Mouse (Mus musculus) heart, embryonic 10.5 days (tissue): ENCODE measurements around the gene I830077J02Rik. TPM values are rescaled to one million over a fixed set of nuclear protein-coding genes. Genes with fewer than 3 reads are reported as not detected.

ENCODE experiments used
- DNase-seq: peaks from one replicate; pipeline ENCODE4 v3.0.0-alpha.2; 2017; ENCODE audit warnings: low spot score
- H3K27ac ChIP-seq: fragments of 300-500 bp; sonication (generic); 2 replicates; pipeline ENCODE4 v1.5.1; 2016; ENCODE audit warnings: mild to moderate bottlenecking
- H3K27me3 ChIP-seq: fragments of 300-500 bp; sonication (generic); 2 replicates; pipeline ENCODE4 v1.6.1; 2016; ENCODE audit warnings: mild to moderate bottlenecking; ENCODE audit not compliant: poor library complexity, insufficient read depth, severe bottlenecking
- H3K36me3 ChIP-seq: fragments of 300-500 bp; sonication (generic); 2 replicates; pipeline ENCODE4 v1.6.1; 2016; ENCODE audit warnings: mild to moderate bottlenecking, moderate library complexity
- H3K4me1 ChIP-seq: fragments of 300-500 bp; sonication (generic); 2 replicates; pipeline ENCODE4 v1.6.1; 2016; ENCODE audit warnings: mild to moderate bottlenecking
- H3K4me3 ChIP-seq: fragments of 300-500 bp; sonication (generic); 2 replicates; pipeline ENCODE4 v1.5.1; 2016; ENCODE audit warnings: mild to moderate bottlenecking, moderate library complexity
- H3K9me3 ChIP-seq: fragments of 300-500 bp; sonication (generic); 2 replicates; pipeline ENCODE4 v1.6.1; 2016; ENCODE audit warnings: mild to moderate bottlenecking, moderate library complexity
- WGBS: fragments of 180-500 bp; shearing (Covaris S2); methylation state at CpG from one replicate; pipeline ENCODE4 v1.1.7; 2016; 5-methylcytosine and 5-hydroxymethylcytosine counted together
- polyA plus RNA-seq: library from polyadenylated mRNA; unstranded; fragments of >200 nt; fragmentation: Nextera tagmentation; extraction: Ambion mirVana; gene quantifications from 2 replicates; pipeline ENCODE4 v1.2.1, GENCODE M21; 2016

I830077J02Rik gene
- 2.0 and 3.4 TPM in 2 replicates for polyA plus RNA-seq

DNA sequence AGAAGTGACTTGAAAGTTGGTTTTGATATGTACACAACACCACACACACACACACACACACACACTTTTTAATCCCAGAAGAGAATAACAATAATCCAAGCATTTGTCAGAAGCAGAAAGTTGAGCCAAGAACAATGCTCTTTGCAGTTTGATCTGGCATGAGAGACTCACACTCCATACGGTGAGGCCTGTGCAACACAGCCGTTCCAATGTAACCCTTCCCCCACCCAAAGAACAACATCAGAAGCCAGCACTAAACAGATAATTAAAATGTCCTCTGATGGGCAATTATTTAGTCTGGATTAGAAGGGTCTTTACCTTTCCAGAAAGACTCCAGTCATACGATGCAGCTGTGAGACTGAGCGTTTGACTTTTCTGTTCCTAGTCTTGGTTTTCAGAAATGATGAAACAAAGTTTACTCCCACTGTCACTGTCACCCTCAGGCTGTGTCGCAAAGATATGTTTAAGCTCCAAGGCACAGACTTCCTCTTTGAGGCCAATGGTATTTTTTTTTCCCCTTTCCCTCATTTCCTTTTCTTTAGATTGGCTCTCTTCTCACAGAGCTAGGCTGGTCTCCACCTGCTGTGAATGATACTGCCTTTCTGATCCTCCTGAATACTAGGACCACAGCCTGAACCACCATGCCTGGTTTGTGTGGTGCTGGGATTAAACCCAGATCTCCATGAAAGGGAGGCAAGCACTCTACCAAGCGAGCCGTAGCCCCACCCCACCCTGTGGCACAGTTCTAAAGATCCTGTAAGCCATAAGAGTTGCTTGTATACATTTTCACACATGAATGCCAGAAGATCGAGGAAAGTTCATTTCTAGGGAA lies at the start of gene I830077J02Rik:
I830077J02Rik (minus strand) TSS at position 425 of the 832 bp plus-strand sequence.
- no peak within 1 kb of the TSS for H3K27ac ChIP-seq
- WGBS, result 60% methylated on average over 8 of the region's 8 CpGs
- no peak within 1 kb of the TSS for H3K4me3 ChIP-seq
- H3K9me3 ChIP-seq, result no peaks in the 10 kb centered on the region
- peaks cover 5% of the 10 kb centered on the region; the same call in 1 of the 2 replicates for H3K36me3 ChIP-seq
- H3K27me3 ChIP-seq, result no peaks in the 10 kb centered on the region
- no peak for DNase-seq
- H3K4me1 ChIP-seq, result no peaks in the 10 kb centered on the region

DNA sequence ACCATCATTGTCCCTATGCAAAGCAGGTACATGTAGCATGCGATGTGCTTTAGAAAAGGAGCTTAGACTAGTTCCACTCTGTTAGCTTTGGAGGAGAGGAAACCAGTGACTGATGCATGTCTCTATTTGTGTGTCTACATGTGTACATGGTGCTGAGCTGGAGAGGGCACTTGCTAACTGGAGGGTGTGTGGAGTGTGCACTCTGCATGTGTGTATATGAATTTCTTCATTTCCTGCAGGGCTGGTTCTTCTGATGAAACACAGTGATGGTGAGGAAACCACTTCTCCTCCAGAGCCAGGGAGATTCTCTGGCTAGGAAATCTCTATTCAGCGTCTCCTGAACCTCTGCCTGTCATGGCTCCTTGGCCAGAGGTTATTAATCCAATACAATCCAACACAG lies 41.7 kb upstream of the I830077J02Rik start:
- H3K4me1 ChIP-seq, result no peaks in the 10 kb centered on the region
- no peak overlapping the region for H3K4me3 ChIP-seq
- no peak for DNase-seq
- no peak overlapping the region for H3K27ac ChIP-seq
- peaks cover 18% of the 10 kb centered on the region for H3K36me3 ChIP-seq
- 75% methylated on average over 2 of the region's 2 CpGs for WGBS
- H3K9me3 ChIP-seq, result no peaks in the 10 kb centered on the region
- no peaks in the 10 kb centered on the region for H3K27me3 ChIP-seq

DNA sequence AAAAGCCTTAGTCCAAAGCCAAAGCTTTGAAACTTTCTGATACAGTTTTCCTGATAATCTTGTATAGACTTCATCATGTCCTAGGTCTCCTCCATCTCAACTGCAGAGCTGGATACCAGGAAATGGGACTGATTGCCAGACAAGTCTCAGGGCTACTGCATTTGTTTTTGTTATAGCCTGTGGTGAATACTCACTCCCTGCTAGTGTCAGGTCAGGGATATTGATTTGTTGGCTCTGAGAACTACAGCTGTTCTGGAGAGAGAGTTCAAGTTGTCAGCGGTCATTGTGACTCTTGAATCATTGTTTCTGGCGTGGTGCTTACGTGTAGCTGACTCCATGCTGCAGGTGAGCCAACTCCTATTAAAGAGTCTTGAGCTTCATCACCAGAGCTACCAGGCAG lies 40.9 kb upstream of the I830077J02Rik start, which contains the start of gene Ovgp1:
Ovgp1 (plus strand) TSS at position 301 of the 400 bp plus-strand sequence.
- 84% methylated on average over 3 of the region's 3 CpGs for WGBS
- H3K27ac ChIP-seq, result no peak within 1 kb of the TSS

DNA sequence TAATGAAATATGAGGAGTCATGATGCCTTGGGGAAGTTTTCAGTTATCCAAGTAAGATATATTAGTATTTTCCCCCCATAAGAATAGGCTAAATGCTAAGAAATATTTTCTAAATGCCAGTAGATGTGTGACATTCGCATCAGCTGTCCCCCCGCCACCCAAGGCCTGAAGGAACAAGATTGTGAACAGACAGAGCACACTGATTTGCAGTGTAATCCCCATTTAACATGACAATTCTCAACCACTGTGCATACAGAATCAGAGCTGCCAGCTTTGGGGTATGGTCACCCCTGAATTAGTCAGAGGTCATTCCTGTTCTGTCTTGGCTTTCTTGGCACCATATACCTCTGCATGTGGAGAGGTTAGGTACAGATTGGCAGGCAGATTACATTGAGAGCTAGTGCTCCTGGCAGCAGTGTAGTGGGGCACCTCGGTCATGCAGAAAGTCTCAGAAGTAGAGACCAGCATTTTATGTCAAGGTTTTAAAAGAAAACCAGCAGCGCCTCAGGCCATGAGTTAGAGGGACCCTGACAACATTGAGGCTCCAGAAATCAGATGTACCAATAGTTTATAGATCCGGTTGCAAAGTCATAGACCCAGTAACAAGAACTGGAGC lies 39.5 kb upstream of the I830077J02Rik start:
- Histone ChIP-seq H3K27me3 (no peaks in the 10 kb centered on the region), H3K36me3 (peaks cover 40% of the 10 kb centered on the region), H3K9me3 (no peaks in the 10 kb centered on the region), H3K27ac (no peak overlapping the region), H3K4me3 (no peak overlapping the region), H3K4me1 (no peaks in the 10 kb centered on the region)
- 82% methylated on average over 5 of the region's 5 CpGs for WGBS
- DNase-seq, result no peak

More for the DNA sequence above, 40.9 kb upstream of the I830077J02Rik start, which contains the start of gene Ovgp1:
- Histone ChIP-seq H3K36me3 (peaks cover 26% of the 10 kb centered on the region), H3K9me3 (no peaks in the 10 kb centered on the region), H3K27me3 (no peaks in the 10 kb centered on the region), H3K4me1 (no peaks in the 10 kb centered on the region), H3K4me3 (no peak within 1 kb of the TSS)
- DNase-seq, result no peak

DNA sequence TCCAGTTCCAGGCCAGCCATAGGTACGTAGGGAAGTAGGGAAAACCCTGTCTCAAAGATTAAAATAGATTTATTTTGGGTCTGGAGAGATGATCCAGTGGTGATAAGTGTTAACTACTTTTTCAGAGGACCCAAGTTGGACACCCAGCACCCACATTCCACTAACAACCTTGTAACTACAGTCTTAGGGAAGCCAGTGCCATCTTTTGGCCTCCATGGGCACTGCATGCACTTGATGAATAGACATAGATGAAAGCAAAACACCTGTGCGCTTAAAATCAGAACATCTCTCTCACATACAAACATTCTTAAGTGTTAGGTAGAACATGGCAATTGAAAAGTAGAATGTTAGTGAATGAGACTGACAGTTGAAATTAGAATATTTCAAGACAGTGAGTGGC lies 28.2 kb upstream of the I830077J02Rik start:
- no peak for DNase-seq
- WGBS, result 92% methylated on average over 2 of the region's 2 CpGs

DNA sequence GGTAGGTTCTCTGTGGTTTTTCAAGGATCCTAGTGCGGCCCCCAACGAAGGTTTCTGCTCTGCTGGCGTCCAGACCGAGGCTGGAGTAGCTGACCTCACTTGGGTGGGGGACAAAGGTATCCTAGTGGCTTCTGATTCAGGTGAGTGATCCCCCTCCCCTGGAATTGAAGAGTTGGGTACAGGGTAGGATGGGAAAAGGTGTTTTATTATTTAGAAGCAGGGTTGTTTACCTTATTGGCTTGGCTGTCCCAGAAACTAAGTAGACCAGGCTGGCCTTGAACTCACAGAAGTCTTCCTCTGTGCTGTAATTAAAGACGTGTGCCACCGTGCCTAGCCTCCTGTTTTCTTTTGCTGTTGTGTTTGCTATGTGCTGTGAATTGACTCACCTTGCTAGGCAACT lies 27.5 kb upstream of the I830077J02Rik start, which contains the start of gene Atp5f1:
Atp5f1 (minus strand) TSS at position 101 of the 400 bp plus-strand sequence.
- H3K4me3 ChIP-seq, result peak within 1 kb of the TSS; percentile 97
- H3K4me1 ChIP-seq, result peaks cover 20% of the 10 kb centered on the region
- H3K36me3 ChIP-seq, result peaks cover 61% of the 10 kb centered on the region
- H3K9me3 ChIP-seq, result no peaks in the 10 kb centered on the region
- peak; percentile 71 for DNase-seq
- WGBS, result 8% methylated on average over 6 of the region's 6 CpGs
- H3K27ac ChIP-seq, result peak within 1 kb of the TSS; percentile 98
- no peaks in the 10 kb centered on the region for H3K27me3 ChIP-seq

More for the DNA sequence above, 28.2 kb upstream of the I830077J02Rik start:
- Histone ChIP-seq H3K27ac (no peak overlapping the region), H3K36me3 (peaks cover 61% of the 10 kb centered on the region), H3K9me3 (no peaks in the 10 kb centered on the region), H3K4me1 (peaks cover 20% of the 10 kb centered on the region), H3K4me3 (peak overlapping the region; percentile 97), H3K27me3 (no peaks in the 10 kb centered on the region)

DNA sequence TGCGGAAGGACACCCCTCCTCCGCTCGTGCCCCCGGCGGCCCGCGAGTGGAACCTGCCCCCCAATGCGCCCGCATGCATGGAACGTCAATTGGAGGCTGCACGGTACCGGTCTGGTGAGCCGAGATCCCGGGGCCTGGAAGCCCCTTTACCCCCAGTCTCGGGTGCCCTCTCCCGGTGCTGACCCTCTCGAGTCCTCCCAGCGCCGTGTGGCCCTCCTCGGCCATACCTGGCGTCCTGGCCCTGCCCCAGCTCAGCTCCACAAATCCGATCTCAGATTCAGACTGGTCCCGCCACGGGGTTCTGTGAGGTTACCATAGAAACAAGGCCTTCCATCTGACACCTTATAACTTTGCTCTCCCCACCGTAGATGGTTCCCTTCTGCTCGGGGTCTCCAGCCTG lies 27.1 kb upstream of the I830077J02Rik start:
- peaks cover 20% of the 10 kb centered on the region for H3K4me1 ChIP-seq
- peaks cover 61% of the 10 kb centered on the region for H3K36me3 ChIP-seq
- WGBS, result under 1% methylated on average over 26 of the region's 26 CpGs
- H3K27ac ChIP-seq, result peak overlapping the region; percentile 98
- H3K4me3 ChIP-seq, result peak overlapping the region; percentile 97
- H3K9me3 ChIP-seq, result no peaks in the 10 kb centered on the region
- no peaks in the 10 kb centered on the region for H3K27me3 ChIP-seq
- DNase-seq, result no peak

DNA sequence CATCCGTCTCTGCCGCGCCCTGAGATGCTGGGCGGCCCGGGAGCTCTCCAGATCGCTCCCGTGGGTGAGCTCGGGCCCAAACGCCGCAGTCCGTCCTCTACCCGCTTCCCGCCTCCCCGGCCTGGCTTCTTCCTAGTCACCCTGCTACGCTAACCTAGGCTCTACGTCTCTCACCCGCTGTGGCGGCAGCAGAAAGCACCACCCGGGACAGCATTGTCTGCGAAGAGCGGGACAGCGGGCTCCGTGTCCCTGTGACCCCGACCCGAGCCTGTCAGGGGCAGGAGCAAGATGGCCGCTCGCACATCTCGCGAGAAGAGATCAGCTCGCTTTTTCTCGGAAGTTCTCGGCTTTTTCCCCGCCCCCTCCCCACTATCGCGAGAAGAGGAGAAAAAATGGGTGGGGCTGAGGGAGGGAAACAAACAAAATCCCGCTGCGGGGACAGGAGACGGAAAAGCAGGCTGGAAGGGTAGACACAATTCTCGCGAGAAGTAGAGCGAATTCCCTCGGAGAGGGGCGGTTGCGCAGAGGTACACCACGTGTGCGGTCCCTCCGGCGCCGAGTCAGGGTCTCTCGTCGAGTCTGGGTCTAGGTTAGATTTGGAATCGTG lies 26.6 kb upstream of the I830077J02Rik start, which contains the start of gene Wdr77:
Wdr77 (plus strand) TSS at position 396 of the 607 bp plus-strand sequence.
- peak within 1 kb of the TSS; percentile 98 for H3K27ac ChIP-seq
- peak; percentile 99 for DNase-seq
- no peaks in the 10 kb centered on the region for H3K27me3 ChIP-seq
- H3K4me3 ChIP-seq, result peak within 1 kb of the TSS; percentile 97
- peaks cover 20% of the 10 kb centered on the region for H3K4me1 ChIP-seq
- no peaks in the 10 kb centered on the region for H3K9me3 ChIP-seq
- under 1% methylated on average over 52 of the region's 52 CpGs for WGBS
- peaks cover 61% of the 10 kb centered on the region for H3K36me3 ChIP-seq

DNA sequence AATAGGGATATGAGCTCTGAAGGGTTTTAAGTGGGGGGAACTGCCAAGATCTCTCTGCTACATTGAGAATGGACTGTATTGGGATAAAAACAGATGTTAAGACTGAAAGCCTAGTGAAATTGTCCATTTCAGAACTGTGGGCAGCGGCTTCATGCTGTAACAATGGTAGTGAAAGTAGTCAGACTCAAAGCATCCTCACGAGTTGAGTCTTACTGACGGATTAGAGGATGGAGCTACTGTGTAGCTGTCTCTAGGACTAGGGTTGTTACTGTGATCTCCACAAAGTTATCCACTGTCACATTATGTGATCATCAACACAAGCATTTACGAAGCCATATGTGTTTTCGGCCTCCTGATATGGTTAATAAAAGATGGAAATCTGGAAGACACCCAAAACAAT lies 25.7 kb upstream of the I830077J02Rik start:
- H3K27me3 ChIP-seq, result no peaks in the 10 kb centered on the region
- peaks cover 20% of the 10 kb centered on the region for H3K4me1 ChIP-seq
- WGBS, result 43% methylated on average over 5 of the region's 5 CpGs
- DNase-seq, result peak; percentile 67
- H3K4me3 ChIP-seq, result peak overlapping the region; percentile 97
- peak overlapping the region; percentile 98 for H3K27ac ChIP-seq
- no peaks in the 10 kb centered on the region for H3K9me3 ChIP-seq
- peaks cover 62% of the 10 kb centered on the region for H3K36me3 ChIP-seq

DNA sequence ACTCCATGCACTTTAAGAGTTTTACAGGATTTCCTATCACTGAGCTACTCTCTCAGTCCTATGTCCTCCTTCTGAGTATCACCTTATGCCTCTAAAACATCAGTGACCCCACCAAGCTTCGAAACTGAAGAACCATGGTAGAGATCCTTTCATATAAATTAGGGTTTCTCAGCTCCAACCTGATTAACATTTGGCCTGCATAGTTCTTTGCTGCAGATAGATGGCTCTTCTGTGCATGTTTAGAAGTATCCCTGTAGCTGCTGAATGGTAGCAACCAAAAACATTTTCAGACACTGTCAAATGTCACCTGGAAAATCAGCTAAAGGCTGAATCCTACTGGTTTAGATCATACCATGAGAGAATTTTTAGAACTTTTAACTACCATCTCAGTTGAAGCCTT lies 24.8 kb upstream of the I830077J02Rik start:
- peak overlapping the region; percentile 97; the same call in 1 of the 2 replicates for H3K4me3 ChIP-seq
- peaks cover 20% of the 10 kb centered on the region for H3K4me1 ChIP-seq
- H3K27me3 ChIP-seq, result no peaks in the 10 kb centered on the region
- 98% methylated on average over 1 of the region's 1 CpGs for WGBS
- no peaks in the 10 kb centered on the region for H3K9me3 ChIP-seq
- DNase-seq, result no peak
- no peak overlapping the region for H3K27ac ChIP-seq
- peaks cover 62% of the 10 kb centered on the region for H3K36me3 ChIP-seq

DNA sequence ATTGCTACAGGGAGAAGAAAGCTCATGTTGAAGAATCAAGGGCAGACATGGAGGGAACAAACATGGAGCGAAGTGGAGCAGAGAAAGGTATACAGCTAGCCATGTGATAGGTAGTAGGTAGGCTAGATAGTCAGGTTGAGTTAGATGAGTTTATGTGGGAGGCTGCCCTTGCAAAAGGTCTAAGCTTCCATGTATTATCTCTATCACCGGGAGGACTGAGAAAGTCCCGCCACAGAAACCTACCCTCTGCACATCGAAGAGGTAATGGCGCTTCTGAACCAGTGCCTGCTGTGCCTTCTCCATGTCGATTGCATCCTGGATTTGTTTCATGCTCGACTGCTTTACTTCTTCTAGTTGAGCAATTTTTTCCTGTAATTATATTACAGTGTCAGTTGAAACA lies 18.9 kb upstream of the I830077J02Rik start:
- H3K36me3 ChIP-seq, result peaks cover 100% of the 10 kb centered on the region
- 94% methylated on average over 7 of the region's 7 CpGs for WGBS

DNA sequence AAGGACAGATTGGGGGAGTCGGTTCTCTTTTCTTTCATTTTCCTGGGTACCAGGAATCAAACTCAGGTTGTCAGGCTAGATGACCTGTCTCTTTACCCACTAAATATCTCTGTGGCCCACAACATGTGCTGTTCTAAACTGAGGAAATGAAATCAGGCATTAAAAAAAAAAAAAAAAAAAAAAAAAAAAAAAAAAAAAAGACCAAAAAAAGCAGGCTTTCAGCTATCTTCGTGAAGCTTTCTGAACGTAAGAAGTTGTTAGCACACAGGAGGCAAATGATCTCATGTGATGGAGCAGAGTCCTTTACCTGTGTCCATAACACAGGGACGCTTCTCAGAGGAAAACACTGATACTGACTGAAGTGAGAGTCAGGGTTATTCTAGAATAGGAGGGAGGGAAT lies 3.6 kb upstream of the I830077J02Rik start:
- Histone ChIP-seq H3K4me3 (no peak overlapping the region), H3K27me3 (no peaks in the 10 kb centered on the region), H3K36me3 (peaks cover 25% of the 10 kb centered on the region), H3K4me1 (no peaks in the 10 kb centered on the region), H3K27ac (no peak overlapping the region), H3K9me3 (no peaks in the 10 kb centered on the region)
- DNase-seq, result no peak
- 82% methylated on average over 4 of the region's 4 CpGs for WGBS

More for the DNA sequence above, 18.9 kb upstream of the I830077J02Rik start:
- H3K27me3 ChIP-seq, result no peaks in the 10 kb centered on the region
- H3K4me1 ChIP-seq, result no peaks in the 10 kb centered on the region
- H3K27ac ChIP-seq, result no peak overlapping the region
- peak; percentile 69 for DNase-seq
- no peaks in the 10 kb centered on the region for H3K9me3 ChIP-seq
- H3K4me3 ChIP-seq, result no peak overlapping the region
